Comparison of ENCODE assay signal across 9 mouse cellular contexts in the genomic region with DNA sequence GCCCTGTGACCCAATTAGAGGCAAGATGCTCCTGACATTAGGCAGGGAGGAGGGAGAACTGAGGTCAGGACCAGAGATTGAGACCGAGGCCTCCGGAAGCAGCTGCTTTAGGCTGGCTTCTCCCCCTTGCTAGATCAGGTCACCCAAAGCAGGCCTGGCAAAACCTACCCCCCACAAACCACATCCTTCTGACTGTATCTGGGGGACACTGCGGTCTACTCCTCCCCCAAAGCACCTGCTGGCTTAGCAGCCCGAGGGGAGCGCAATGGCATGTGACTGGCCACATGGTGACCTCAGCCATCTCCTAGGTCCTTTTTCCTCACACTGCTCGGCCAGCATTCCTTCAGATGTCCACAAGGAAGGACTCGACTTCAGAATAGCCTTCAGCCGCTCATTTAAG. TPM values are rescaled to one million over a fixed set of nuclear protein-coding genes. Genes with fewer than 3 reads are reported as not detected.
DNase-seq lines count a peak whose midpoint lies in the region; ATAC-seq and TF ChIP-seq lines count a peak whose summit lies in the region.
"Had no signal": no experiment of that assay in that cellular context is flagged by ENCODE, and none has a peak within 500 bp of the region (broad histone marks: within the 10 kb centered on the region; RNA-seq: fewer than 3 reads in every experiment).

No protein-coding gene starts in this region.

- DNase-seq in left cerebral cortex, adult 2 months (ENCODE audit: extremely low spot score in 1 of 2, low spot score in 2 of 2), result no peak
- no peak for DNase-seq in left cerebral cortex, postnatal 36 days (ENCODE audit: low spot score in 2 of 2)
- DNase-seq in embryonic facial prominence, embryonic 10.5 days (ENCODE audit: low spot score), result no peak
- peak; percentile 35 for DNase-seq in kidney, postnatal 0 days (ENCODE audit: low spot score)
- peak; percentile 61 for DNase-seq in skeletal muscle tissue, adult 2 months (ENCODE audit: low read depth, low spot score)
- no peak for DNase-seq in ovary, postnatal 10 days (ENCODE audit: low spot score)
- DNase-seq in gastrocnemius, postnatal 25 days, result no peak

- H3K27ac ChIP-seq in left cerebral cortex, adult 2 months, result peak overlapping the region; percentile 44
- H3K27ac ChIP-seq in embryonic facial prominence, embryonic 10.5 days (replicated peaks), result no peak overlapping the region
- peak overlapping the region; percentile 87 for H3K27ac ChIP-seq in kidney, postnatal 0 days

- intact Hi-C loops in left cerebral cortex, adult 2 months (cut with DNase I), result loop anchor here (1.0 kb wide), 1 partner anchor 18 kb away; no protein-coding TSS in a partner anchor
- intact Hi-C loops in left cerebral cortex, postnatal 36 days (cut with DNase I), result no loop called here

- H3K4me1 ChIP-seq in embryonic facial prominence, embryonic 10.5 days, result peaks cover 64% of the 10 kb centered on the region
- H3K4me1 ChIP-seq in kidney, postnatal 0 days (replicated peaks; ENCODE audit: insufficient read depth, low read length), result peaks cover 22% of the 10 kb centered on the region

- H3K36me3 ChIP-seq in embryonic facial prominence, embryonic 10.5 days (replicated peaks), result no peaks in the 10 kb centered on the region
- no peaks in the 10 kb centered on the region for H3K36me3 ChIP-seq in kidney, postnatal 0 days (ENCODE audit: insufficient read depth, low read length)

- WGBS in embryonic facial prominence, embryonic 10.5 days, result 25% methylated on average over 8 of the region's 8 CpGs
- 18% methylated on average over 8 of the region's 8 CpGs for WGBS in kidney, postnatal 0 days

- H3K4me2 ChIP-seq in kidney, postnatal 0 days (ENCODE audit: low read length), result peak overlapping the region; percentile 63

- H3K9ac ChIP-seq in kidney, postnatal 0 days (ENCODE audit: low read depth, low read length), result peak overlapping the region; percentile 83

- H3K4me3 ChIP-seq in left cerebral cortex, adult 2 months, result peak overlapping the region; percentile 57
- peak overlapping the region; percentile 75 for H3K4me3 ChIP-seq in embryonic facial prominence, embryonic 10.5 days
- peak overlapping the region; percentile 70 for H3K4me3 ChIP-seq in kidney, postnatal 0 days (replicated peaks; ENCODE audit: low read depth, low read length)

- H3K9me3 ChIP-seq in embryonic facial prominence, embryonic 10.5 days, result no peaks in the 10 kb centered on the region
- no peaks in the 10 kb centered on the region for H3K9me3 ChIP-seq in kidney, postnatal 0 days (replicated peaks; ENCODE audit: low read length)

- ATAC-seq in kidney, postnatal 0 days (replicated peaks; ENCODE audit: low FRiP score, low read depth), result no peak
- no peak for ATAC-seq in erythroid progenitor cell, adult 5-6 weeks (replicated peaks; ENCODE audit: low FRiP score, poor library complexity, severe bottlenecking)

- TF ChIP-seq CTCF in left cerebral cortex, adult 2 months (IDR thresholded peaks at IDR 0.05), result no peak
- TF ChIP-seq CTCF in kidney, postnatal 0 days (IDR thresholded peaks at IDR 0.05; ENCODE audit: low read depth), result no peak

- peaks cover 34% of the 10 kb centered on the region for H3K27me3 ChIP-seq in embryonic facial prominence, embryonic 10.5 days (replicated peaks; ENCODE audit: low read depth, poor library complexity, severe bottlenecking)
- no peaks in the 10 kb centered on the region for H3K27me3 ChIP-seq in kidney, postnatal 0 days (ENCODE audit: insufficient read depth, low read length)

RNA-seq across cellular contexts. Expression of a gene that starts 2.5 kb away (rescaled TPM):
- total RNA-seq in left cerebral cortex, adult 2 months (2021), result 10 to 100 TPM; 78.7 to 93.2 TPM
- total RNA-seq in left cerebral cortex, postnatal 36 days (2021), result 10 to 100 TPM; 98.5 TPM
- 25.5 and 26.0 TPM in 2 replicates for polyA plus RNA-seq in embryonic facial prominence, embryonic 10.5 days (2016; fragmentation: Nextera tagmentation; extraction: Ambion mirVana)
- polyA plus RNA-seq in kidney, postnatal 0 days (2015; fragmentation: Nextera tagmentation; extraction: Ambion mirVana), result 183 and 227 TPM in 2 replicates
- total RNA-seq in gastrocnemius, postnatal 25 days (2021), result 10 to 100 TPM; 28.0 to 62.1 TPM
- total RNA-seq in erythroid progenitor cell, adult 5-6 weeks (2015; ENCODE audit: low replicate concordance), result 2.5 and 7.2 TPM in 2 replicates
- 5.7 and 7.2 TPM in 2 replicates for total RNA-seq in erythroid progenitor cell, adult 5-6 weeks (2017; ENCODE audit: low replicate concordance)

RNA-seq across cellular contexts. Expression of a gene that starts 15.6 kb away (rescaled TPM):
- 10 to 100 TPM; 40.8 to 41.3 TPM for total RNA-seq in left cerebral cortex, adult 2 months (2021)
- total RNA-seq in left cerebral cortex, postnatal 36 days (2021), result 10 to 100 TPM; 34.7 to 40.4 TPM
- 52.5 and 53.1 TPM in 2 replicates for polyA plus RNA-seq in embryonic facial prominence, embryonic 10.5 days (2016; fragmentation: Nextera tagmentation; extraction: Ambion mirVana)
- 83.0 and 83.1 TPM in 2 replicates for polyA plus RNA-seq in kidney, postnatal 0 days (2015; fragmentation: Nextera tagmentation; extraction: Ambion mirVana)
- total RNA-seq in gastrocnemius, postnatal 25 days (2021), result 10 to 100 TPM; 17.2 to 20.2 TPM
- total RNA-seq in erythroid progenitor cell, adult 5-6 weeks (2015; ENCODE audit: low replicate concordance), result 8.8 and 10.8 TPM in 2 replicates
- total RNA-seq in erythroid progenitor cell, adult 5-6 weeks (2017; ENCODE audit: low replicate concordance), result 3.1 and 5.3 TPM in 2 replicates

RNA-seq across cellular contexts. Expression of a gene that starts 19.6 kb away (rescaled TPM):
- total RNA-seq in left cerebral cortex, adult 2 months (2021), result 10 to 100 TPM; 10.2 to 14.1 TPM
- 10 to 100 TPM in 1 of 2 experiments, 1 to 10 TPM in 1; 8.1 to 14.9 TPM for total RNA-seq in left cerebral cortex, postnatal 36 days (2021)
- 3.1 and 3.2 TPM in 2 replicates for polyA plus RNA-seq in embryonic facial prominence, embryonic 10.5 days (2016; fragmentation: Nextera tagmentation; extraction: Ambion mirVana)
- polyA plus RNA-seq in kidney, postnatal 0 days (2015; fragmentation: Nextera tagmentation; extraction: Ambion mirVana), result 22.8 and 23.3 TPM in 2 replicates
- 1 to 10 TPM; 3.2 to 8.9 TPM for total RNA-seq in gastrocnemius, postnatal 25 days (2021)
- not detected in 2 replicates for total RNA-seq in erythroid progenitor cell, adult 5-6 weeks (2015; ENCODE audit: low replicate concordance)
- not detected in 2 replicates for total RNA-seq in erythroid progenitor cell, adult 5-6 weeks (2017; ENCODE audit: low replicate concordance)

RNA-seq across cellular contexts. Expression of a gene that starts 32.4 kb away (rescaled TPM):
- total RNA-seq in left cerebral cortex, adult 2 months (2021), result not detected
- total RNA-seq in left cerebral cortex, postnatal 36 days (2021), result not detected
- not detected in 2 replicates for polyA plus RNA-seq in embryonic facial prominence, embryonic 10.5 days (2016; fragmentation: Nextera tagmentation; extraction: Ambion mirVana)
- not detected in 2 replicates for polyA plus RNA-seq in kidney, postnatal 0 days (2015; fragmentation: Nextera tagmentation; extraction: Ambion mirVana)
- total RNA-seq in gastrocnemius, postnatal 25 days (2021), result not detected
- total RNA-seq in erythroid progenitor cell, adult 5-6 weeks (2015; ENCODE audit: low replicate concordance), result not detected in 2 replicates
- not detected in 2 replicates for total RNA-seq in erythroid progenitor cell, adult 5-6 weeks (2017; ENCODE audit: low replicate concordance)
- polyA plus RNA-seq: brain, embryonic 14.5 days had no signal

RNA-seq across cellular contexts. Expression of a gene that starts 36.2 kb away (rescaled TPM):
- 10 to 100 TPM; 10.4 to 11.0 TPM for total RNA-seq in left cerebral cortex, adult 2 months (2021)
- 10 to 100 TPM; 11.4 to 13.0 TPM for total RNA-seq in left cerebral cortex, postnatal 36 days (2021)
- polyA plus RNA-seq in embryonic facial prominence, embryonic 10.5 days (2016; fragmentation: Nextera tagmentation; extraction: Ambion mirVana), result 0.23 and 0.85 TPM in 2 replicates
- polyA plus RNA-seq in kidney, postnatal 0 days (2015; fragmentation: Nextera tagmentation; extraction: Ambion mirVana), result 0.46 and 0.62 TPM in 2 replicates
- total RNA-seq in gastrocnemius, postnatal 25 days (2021), result 1 to 10 TPM; 1.0 to 2.3 TPM
- not detected in 2 replicates for total RNA-seq in erythroid progenitor cell, adult 5-6 weeks (2015; ENCODE audit: low replicate concordance)
- not detected in 2 replicates for total RNA-seq in erythroid progenitor cell, adult 5-6 weeks (2017; ENCODE audit: low replicate concordance)

Comparison
In these comparisons a context has a peak if more than half of its experiments do, and no peak if none do; other contexts are left out.
1. DNase-seq: peak in kidney, postnatal 0 days (single experiment) and skeletal muscle tissue, adult 2 months (single experiment); none in left cerebral cortex, adult 2 months (0 of 2), left cerebral cortex, postnatal 36 days (0 of 2), embryonic facial prominence, embryonic 10.5 days (single experiment), ovary, postnatal 10 days (single experiment) and gastrocnemius, postnatal 25 days (single experiment).
2. RNA of a gene that starts 19.6 kb away (total RNA-seq): 8.1 to 14.9 TPM in left cerebral cortex, postnatal 36 days, 10.2 to 14.1 TPM in left cerebral cortex, adult 2 months and 3.2 to 8.9 TPM in gastrocnemius, postnatal 25 days; not detected in erythroid progenitor cell, adult 5-6 weeks; every median in the first group is over 4 times any median in the second.
3. Peak in every context shown above with its lines, with median percentiles within 50 percentile points of each other: H3K4me3 ChIP-seq.